Mouse (Mus musculus) limb, embryonic 10.5 days (tissue): Measurements from ENCODE around the gene Fads3. TPM values are rescaled to one million over a fixed set of nuclear protein-coding genes. Genes with fewer than 3 reads are reported as not detected.

Experiments
- DNase-seq: peaks from one replicate; pipeline ENCODE4 v3.0.0-alpha.2; 2017; ENCODE audit warnings: low spot score
- H3K27ac ChIP-seq: fragments of 300-500 bp; sonication (generic); 2 replicates; pipeline ENCODE4 v1.5.1; 2016; ENCODE audit warnings: mild to moderate bottlenecking
- H3K27me3 ChIP-seq: fragments of 300-500 bp; sonication (generic); 2 replicates; pipeline ENCODE4 v1.6.1; 2016; ENCODE audit warnings: low read depth, mild to moderate bottlenecking; ENCODE audit not compliant: poor library complexity, severe bottlenecking
- H3K36me3 ChIP-seq: fragments of 300-500 bp; sonication (generic); 2 replicates; pipeline ENCODE4 v1.6.1; 2016; ENCODE audit warnings: mild to moderate bottlenecking, moderate library complexity
- H3K4me1 ChIP-seq: fragments of 300-500 bp; sonication (generic); 2 replicates; pipeline ENCODE4 v1.6.1; 2016
- H3K4me3 ChIP-seq: fragments of 300-500 bp; sonication (generic); 2 replicates; pipeline ENCODE4 v1.5.1; 2016; ENCODE audit warnings: mild to moderate bottlenecking, moderate library complexity
- H3K9me3 ChIP-seq: fragments of 300-500 bp; sonication (generic); replicated peaks from 2 replicates; pipeline ENCODE4 v1.6.1; 2016; ENCODE audit warnings: mild to moderate bottlenecking
- WGBS: fragments of 180-500 bp; shearing (Covaris S2); methylation state at CpG from one replicate; pipeline ENCODE4 v1.1.7; 2016; 5-methylcytosine and 5-hydroxymethylcytosine counted together
- polyA plus RNA-seq: library from polyadenylated mRNA; unstranded; fragments of >200 nt; fragmentation: Nextera tagmentation; extraction: Ambion mirVana; gene quantifications from 2 replicates; pipeline ENCODE4 v1.2.1, GENCODE M21; 2016

The Fads3 gene
- 2.4 and 3.2 TPM in 2 replicates for polyA plus RNA-seq

DNA sequence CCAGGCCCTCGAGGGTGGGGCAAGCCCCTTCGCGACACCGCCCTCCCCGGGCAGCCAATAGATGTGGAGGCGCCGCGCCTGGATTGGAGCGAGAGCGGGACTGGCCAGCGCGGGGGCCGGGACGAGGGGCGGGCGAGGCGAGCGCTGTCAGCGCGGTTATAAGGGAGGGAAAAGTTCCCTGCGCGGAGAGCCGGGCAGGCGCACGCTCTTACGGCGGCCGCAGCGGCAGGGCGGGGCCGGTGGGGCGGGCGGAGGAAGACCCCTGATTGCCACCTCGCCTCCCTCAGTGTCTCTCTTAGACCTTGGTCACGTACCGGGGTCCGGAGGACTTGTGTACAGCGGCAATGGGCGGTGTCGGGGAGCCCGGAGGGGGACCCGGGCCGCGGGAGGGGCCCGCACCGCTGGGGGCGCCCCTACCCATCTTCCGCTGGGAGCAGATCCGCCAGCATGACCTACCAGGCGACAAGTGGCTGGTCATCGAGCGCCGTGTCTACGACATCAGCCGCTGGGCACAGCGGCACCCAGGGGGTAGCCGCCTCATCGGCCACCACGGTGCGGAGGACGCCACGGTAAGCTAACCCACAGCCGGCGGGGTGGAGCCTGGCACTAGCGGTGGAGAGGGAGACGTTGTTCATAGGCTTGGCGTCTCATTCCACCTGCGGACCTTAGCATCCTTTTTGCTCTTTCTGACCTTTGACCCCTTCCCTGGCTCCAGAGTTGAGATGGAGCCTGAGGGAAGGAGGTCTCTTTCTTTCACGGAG, at the start of gene Fads3:
Gene Fads3 (plus strand): TSS at position 182 of the 761 bp plus-strand sequence.
- Histone ChIP-seq H3K27ac (peak within 1 kb of the TSS; percentile 69), H3K4me1 (peaks cover 17% of the 10 kb centered on the region), H3K9me3 (no peaks in the 10 kb centered on the region), H3K4me3 (peak within 1 kb of the TSS; percentile 69), H3K36me3 (no peaks in the 10 kb centered on the region), H3K27me3 (peaks cover 38% of the 10 kb centered on the region)
- WGBS: under 1% methylated on average over 67 of the region's 69 CpGs
- DNase-seq: peak; percentile 87

DNA sequence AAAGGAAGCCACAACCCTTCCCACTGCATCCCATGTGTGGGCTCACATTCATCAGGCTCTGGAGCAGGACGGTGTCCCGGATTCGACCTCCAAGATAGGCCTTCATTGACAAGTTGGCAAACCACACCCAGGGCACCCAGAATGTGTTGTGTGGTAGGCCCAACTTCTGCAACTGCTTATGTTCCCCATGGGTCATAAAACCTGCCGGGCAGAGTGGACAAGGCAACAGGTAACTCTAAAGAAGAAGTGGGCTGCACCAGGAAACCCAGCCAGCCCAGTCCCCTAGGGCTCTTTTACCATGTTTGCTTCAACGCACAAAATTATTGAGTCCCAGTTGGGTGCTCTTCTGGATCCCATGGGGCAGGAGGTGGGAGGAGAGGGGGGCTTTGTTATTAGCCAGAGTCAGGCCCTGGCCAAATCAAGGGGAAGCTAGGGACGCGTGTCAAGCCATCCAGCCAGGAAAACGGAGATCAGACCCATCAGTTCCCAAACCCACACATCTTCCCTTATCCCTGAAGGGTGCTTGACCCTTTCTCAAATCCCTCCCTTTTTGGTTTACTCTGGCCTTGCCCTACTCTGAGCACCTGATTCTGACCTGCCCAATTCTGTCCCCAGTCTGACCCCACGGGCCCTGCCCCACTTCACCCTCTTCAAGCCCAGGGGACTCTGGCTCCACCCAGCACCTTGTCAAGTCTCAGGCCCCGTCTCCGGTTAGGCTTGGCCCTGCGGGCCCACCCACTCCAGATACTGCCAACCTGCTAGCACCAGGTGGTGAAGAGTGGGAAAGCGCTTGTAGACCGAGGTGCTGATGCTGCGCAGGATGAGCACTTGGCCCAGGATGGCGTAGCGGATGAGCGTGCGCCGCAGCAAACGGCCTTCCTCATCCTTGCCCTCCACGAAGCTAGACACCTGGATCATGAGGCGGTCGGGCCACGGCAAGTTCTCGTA, 49.1 kb upstream of the Fads3 start:
- H3K4me3 ChIP-seq: peak overlapping the region; percentile 48
- DNase-seq: no peak

DNA sequence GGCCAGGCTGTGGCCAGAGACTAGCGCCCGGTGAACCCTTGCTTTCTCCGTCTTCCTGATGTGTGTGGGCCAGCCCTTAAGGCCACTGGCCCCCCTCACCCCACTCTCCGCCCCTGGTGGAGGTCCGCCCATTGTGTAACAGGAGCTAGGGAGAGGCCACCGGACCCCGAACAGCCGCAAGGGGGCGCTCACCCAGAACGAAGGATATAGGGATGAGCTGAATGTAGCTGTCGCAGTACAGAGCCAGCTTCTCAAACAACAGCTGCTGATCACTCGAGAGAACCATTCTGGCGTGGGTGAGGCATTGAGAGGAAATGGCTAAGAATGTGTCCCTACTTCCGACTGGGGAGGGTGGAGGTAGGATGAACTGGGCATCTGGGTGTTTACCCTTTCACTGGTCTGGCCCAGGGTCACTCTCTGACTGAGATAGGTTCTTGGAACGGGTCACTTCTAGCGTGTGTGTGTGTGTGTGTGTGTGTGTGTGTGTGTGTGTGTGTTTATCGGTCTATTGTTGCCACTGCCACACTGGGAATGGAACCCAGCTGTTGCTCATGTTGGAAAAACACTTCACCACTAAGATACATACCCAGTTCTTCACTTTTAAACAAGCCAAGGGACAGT, 48.2 kb upstream of the Fads3 start:
- no peaks in the 10 kb centered on the region for H3K36me3 ChIP-seq
- H3K4me3 ChIP-seq: peak overlapping the region; percentile 48
- WGBS: 8% methylated on average over 17 of the region's 17 CpGs
- H3K9me3 ChIP-seq: no peaks in the 10 kb centered on the region
- peaks cover 13% of the 10 kb centered on the region for H3K4me1 ChIP-seq
- H3K27ac ChIP-seq: peak overlapping the region; percentile 79
- no peaks in the 10 kb centered on the region for H3K27me3 ChIP-seq
- peak; percentile 97 for DNase-seq

More for the DNA sequence above, 49.1 kb upstream of the Fads3 start:
- Histone ChIP-seq H3K27ac (peak overlapping the region; percentile 79), H3K27me3 (no peaks in the 10 kb centered on the region), H3K9me3 (no peaks in the 10 kb centered on the region), H3K36me3 (no peaks in the 10 kb centered on the region), H3K4me1 (peaks cover 22% of the 10 kb centered on the region)
- 45% methylated on average over 26 of the region's 26 CpGs for WGBS

DNA sequence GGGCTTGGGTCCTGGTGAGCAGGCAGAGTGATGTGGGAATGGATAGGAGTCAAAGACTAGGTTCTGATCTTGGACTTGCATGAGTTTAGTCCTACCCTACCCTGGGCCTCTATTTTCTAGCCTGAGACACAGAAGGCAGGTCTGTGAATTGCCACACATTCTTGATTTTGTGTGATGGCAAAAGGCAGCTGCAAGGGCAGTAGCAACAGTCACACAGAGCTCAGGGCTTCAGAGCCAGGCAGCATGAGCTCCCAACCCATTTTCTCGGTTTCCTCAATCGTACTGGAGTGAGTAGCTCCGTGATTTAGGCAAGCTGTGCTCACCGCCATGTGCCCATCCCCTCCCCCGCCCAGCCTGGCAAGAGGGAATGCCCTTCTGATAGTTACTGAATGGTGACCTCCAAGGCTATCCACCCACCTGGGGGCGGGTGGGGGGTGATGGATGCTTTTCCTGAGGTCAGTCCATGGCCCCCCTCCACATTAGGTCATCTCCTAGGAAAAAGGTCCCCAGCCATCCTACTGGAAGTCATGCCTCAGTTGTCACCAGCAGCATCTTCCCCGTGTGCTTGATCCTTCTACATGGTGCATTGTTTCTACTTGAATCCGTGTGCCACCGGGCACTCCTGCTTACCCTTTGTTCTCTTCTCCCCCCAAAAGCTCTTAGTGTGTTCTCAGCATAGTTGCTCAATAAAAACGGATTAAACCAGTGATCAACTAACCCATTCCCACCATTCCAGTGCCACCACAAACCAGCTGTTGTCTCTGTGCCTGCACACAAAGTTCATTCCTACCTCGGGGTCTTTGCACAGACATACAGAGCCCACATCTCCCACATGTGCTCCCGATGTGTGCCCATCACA, 43.9 kb upstream of the Fads3 start:
- Histone ChIP-seq H3K27ac (no peak overlapping the region), H3K4me1 (peaks cover 9% of the 10 kb centered on the region), H3K4me3 (no peak overlapping the region), H3K36me3 (no peaks in the 10 kb centered on the region), H3K27me3 (no peaks in the 10 kb centered on the region), H3K9me3 (0 out of 2 replicates have a peak, but pooled peaks cover under 1% of the 10 kb centered on the region)
- DNase-seq: no peak
- WGBS: 76% methylated on average over 12 of the region's 12 CpGs

DNA sequence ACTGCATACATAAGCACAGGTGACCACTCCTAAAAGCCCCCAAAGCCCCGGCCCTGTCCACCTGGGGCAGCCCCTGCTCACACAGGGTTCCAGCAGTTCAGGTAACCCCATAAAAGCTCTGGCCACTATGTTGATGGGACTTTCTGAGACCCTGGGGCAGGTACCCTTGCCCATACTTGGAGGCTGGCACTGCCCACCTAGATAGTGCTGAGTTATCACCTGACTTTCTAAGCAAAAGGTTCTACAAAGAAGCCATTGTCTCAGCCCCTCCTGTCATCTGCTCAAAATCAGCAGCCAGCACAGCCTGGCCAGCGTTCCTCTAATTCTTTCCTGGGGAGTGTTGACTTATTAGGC, 43.3 kb upstream of the Fads3 start:
- no peak for DNase-seq
- no peaks in the 10 kb centered on the region for H3K36me3 ChIP-seq
- H3K4me3 ChIP-seq: no peak overlapping the region
- H3K27me3 ChIP-seq: no peaks in the 10 kb centered on the region
- WGBS: 73% methylated on average over 2 of the region's 2 CpGs
- H3K4me1 ChIP-seq: peaks cover 3% of the 10 kb centered on the region
- no peak overlapping the region for H3K27ac ChIP-seq
- H3K9me3 ChIP-seq: 0 out of 2 replicates have a peak, but pooled peaks cover 3% of the 10 kb centered on the region

DNA sequence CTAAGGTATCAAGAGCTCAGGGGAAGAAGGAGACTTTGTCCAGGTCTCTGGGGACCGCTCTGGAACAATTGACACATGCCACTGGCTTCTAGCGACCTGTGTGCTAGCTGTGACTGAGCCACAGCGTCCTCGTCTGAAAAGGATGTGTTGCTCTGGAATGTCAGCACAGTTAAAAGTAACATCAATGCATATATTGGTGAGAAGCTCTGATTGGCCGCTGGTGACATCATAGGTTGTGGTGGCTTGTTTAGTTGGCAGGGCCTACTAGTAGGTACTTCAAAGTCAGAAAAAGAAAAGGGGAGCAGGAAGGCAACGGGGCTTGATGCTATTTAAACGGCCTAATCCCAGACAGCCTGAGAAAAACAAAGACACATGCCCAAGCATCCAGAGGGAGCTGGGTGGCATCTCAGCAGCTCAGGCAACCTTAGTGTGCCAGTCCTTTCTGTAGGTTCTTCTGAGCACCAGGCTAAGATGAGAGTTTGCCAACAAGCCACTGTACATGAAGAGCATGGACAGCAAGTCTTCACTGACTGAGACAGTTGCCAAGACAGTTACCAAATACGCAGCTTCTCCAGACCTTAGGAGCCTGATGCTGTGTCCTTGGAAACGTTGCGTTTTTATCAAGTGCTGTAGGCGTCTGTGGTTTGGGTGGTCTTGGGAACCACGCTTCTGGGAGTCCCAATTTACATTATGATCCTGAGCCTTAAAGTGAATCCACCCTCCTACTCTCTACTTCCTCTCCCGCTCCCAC, 42.5 kb upstream of the Fads3 start:
- Histone ChIP-seq H3K4me1 (no peaks in the 10 kb centered on the region), H3K4me3 (no peak overlapping the region), H3K27me3 (no peaks in the 10 kb centered on the region), H3K9me3 (0 out of 2 replicates have a peak, but pooled peaks cover 3% of the 10 kb centered on the region), H3K36me3 (no peaks in the 10 kb centered on the region), H3K27ac (no peak overlapping the region)
- no peak for DNase-seq
- WGBS: 73% methylated on average over 13 of the region's 13 CpGs

DNA sequence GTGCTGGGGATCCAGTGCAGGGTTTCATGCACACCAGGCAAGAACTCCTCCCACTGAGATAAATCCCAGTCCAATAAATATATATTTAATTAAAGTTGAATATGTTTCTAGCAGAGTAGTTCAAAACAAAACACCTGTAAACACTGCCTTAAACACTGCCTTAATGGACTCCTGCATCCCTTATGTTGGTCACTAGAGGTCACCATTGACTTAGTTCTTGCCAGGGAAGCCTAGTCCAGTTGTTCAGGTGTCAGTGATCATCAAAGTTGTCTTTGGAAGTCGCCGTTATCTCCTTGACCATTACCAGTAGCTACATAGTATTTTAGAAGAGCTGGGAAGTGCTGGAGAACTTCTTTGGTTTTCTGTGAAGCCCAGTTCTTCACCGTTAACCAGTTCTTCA, 41.0 kb upstream of the Fads3 start:
- Histone ChIP-seq H3K27ac (no peak overlapping the region), H3K36me3 (no peaks in the 10 kb centered on the region), H3K27me3 (no peaks in the 10 kb centered on the region), H3K4me3 (no peak overlapping the region), H3K4me1 (no peaks in the 10 kb centered on the region), H3K9me3 (0 out of 2 replicates have a peak, but pooled peaks cover 3% of the 10 kb centered on the region)
- no peak for DNase-seq
- 29% methylated on average over 3 of the region's 3 CpGs for WGBS

DNA sequence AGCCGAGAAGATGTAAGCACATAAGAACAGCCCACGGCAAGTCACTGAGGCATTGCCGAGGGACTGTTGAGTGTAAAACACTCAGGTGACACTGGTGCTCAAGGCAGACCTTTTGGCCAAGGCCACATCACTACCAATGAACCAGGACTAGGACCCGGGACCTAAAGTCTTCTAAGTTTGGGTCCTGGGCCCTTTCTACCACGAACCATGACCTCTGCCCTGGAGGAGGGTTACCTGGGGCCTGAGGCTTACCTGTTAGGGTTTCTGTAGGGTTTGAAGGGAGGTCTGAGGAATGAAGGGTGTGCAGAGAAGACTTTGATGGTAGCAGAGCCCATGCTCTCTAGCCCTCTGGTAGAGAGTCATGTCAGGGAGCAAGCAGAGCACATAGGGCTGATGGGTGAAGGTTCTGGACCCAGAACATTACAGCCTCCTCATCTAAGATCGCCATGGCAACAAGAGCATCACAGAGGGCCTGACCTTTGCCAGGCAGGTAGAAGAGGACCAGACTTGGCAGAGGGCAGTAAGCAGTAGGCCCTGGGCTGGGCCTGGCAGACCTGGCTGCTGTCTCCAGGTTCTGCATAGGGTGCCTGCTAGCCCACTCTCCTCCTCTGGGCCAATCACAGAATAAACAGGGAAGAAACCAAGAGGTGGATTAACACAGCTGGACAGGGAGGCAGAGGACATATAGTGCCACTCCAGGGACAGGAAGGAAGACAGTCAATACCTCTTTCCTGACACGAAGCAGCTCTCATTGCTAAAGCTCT, 40.0 kb upstream of the Fads3 start, which contains the start of the genes Best1 and Rab3il1:
Gene Best1 (minus strand): TSS at position 428 of the 764 bp plus-strand sequence.
Gene Rab3il1 (plus strand): TSS at position 464 of the 764 bp plus-strand sequence.
- 0 out of 2 replicates have a peak, but pooled peaks cover 3% of the 10 kb centered on the region for H3K9me3 ChIP-seq
- H3K27ac ChIP-seq: no peak within 1 kb of the TSS
- H3K27me3 ChIP-seq: no peaks in the 10 kb centered on the region
- no peak within 1 kb of the TSS for H3K4me3 ChIP-seq
- 80% methylated on average over 7 of the region's 7 CpGs for WGBS
- no peaks in the 10 kb centered on the region for H3K4me1 ChIP-seq
- H3K36me3 ChIP-seq: no peaks in the 10 kb centered on the region
- DNase-seq: no peak

DNA sequence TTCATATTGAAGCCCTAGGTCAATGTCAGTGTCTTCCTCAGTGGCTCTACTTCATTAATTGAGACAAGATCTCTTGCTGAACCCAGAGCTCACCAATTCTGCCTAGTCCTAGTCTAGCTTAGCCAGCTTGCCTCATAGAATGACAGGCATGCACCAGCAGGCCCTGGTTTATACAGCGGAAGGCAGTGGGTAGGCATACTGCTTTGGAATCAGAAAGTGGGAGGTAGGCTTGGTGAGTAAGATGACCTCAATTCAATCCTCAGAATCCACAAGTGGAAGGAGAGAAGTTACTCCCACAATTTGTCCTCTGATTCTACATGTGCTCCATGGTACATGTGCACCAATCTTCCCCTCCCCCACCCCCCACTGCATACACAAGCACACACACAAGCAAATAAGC, 37.7 kb upstream of the Fads3 start:
- Histone ChIP-seq H3K36me3 (no peaks in the 10 kb centered on the region), H3K27ac (no peak overlapping the region), H3K4me1 (no peaks in the 10 kb centered on the region), H3K9me3 (0 out of 2 replicates have a peak, but pooled peaks cover 3% of the 10 kb centered on the region), H3K4me3 (no peak overlapping the region), H3K27me3 (no peaks in the 10 kb centered on the region)
- DNase-seq: no peak
- 91% methylated on average over 1 of the region's 1 CpGs for WGBS

DNA sequence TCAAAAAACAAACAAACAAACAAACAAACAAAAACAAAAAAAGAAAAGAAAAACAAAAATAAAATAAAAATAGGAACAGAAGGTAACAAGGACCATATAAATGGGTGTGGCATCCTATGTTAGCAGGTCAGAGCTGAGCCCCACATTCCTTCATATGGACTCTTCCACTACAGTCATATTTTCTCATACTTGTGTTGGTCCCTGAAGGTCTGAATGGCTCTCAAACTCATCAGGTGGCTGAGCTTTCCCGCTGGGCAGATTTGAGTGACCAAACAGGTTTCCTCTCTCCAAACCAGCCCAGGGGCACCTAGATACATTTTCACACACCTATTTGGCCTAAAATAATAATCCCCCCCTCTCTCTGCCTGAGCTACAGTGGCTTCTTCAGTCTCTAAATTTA, 30.0 kb upstream of the Fads3 start:
- Histone ChIP-seq H3K27me3 (no peaks in the 10 kb centered on the region), H3K36me3 (no peaks in the 10 kb centered on the region), H3K9me3 (no peaks in the 10 kb centered on the region), H3K4me3 (no peak overlapping the region), H3K4me1 (peaks cover 44% of the 10 kb centered on the region), H3K27ac (no peak overlapping the region)
- 83% methylated on average over 1 of the region's 1 CpGs for WGBS
- no peak for DNase-seq

DNA sequence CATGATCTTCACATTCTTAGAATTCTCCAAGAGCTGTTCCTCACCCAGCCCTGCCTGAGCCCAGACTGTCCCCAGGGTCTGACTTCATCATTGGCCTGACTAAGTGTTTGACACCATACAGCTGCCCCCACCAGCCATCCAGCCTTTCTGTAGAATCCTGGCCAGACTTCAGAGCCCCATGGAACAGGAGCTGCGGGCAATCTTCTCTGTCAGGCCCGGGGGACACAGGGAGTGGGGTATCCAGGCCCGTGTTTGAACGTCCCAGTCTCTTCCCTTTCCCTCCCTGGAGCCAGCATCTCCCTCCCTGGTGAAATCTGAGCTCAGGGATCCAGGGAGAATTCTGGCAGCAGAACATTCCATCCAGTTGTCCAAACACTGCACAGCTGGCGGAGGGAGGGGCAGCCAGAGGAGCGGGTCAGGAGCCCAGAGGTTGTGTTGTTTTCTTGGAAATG, 28.5 kb upstream of the Fads3 start:
- no peaks in the 10 kb centered on the region for H3K27me3 ChIP-seq
- peak overlapping the region; percentile 24 for H3K4me3 ChIP-seq
- H3K36me3 ChIP-seq: no peaks in the 10 kb centered on the region
- WGBS: 10% methylated on average over 6 of the region's 6 CpGs
- H3K27ac ChIP-seq: peak overlapping the region; percentile 93
- H3K4me1 ChIP-seq: peaks cover 53% of the 10 kb centered on the region
- DNase-seq: peak; percentile 81
- H3K9me3 ChIP-seq: no peaks in the 10 kb centered on the region
